In genomic region chr3:145119002-145119358, GRCm38 (mm10) we compare ENCODE assay signal across 8 mouse cellular contexts. TPM values are rescaled to one million over a fixed set of nuclear protein-coding genes. Genes with fewer than 3 reads are reported as not detected.
A peak's percentile ranks its signal among the peaks of the same experiment; 100 is the strongest.
DNase-seq lines count a peak whose midpoint lies in the region; ATAC-seq and TF ChIP-seq lines count a peak whose summit lies in the region.

No protein-coding gene starts in this region.

- peak overlapping the region; percentile 75 for H3K4me2 ChIP-seq in liver, embryonic 11.5 days
- H3K4me2 ChIP-seq in stomach, embryonic 16.5 days (ENCODE audit: low read depth, low read length) = peak overlapping the region; percentile 88

- no peak for DNase-seq in cerebellum, adult 2 months
- DNase-seq in cerebellum, adult 9-11 months = no peak
- DNase-seq in testis, postnatal 10 days (ENCODE audit: low spot score) = no peak
- no peak for DNase-seq in liver, embryonic 11.5 days (ENCODE audit: low spot score)
- no peak for DNase-seq in thymus, adult 18-20 months
- DNase-seq in urinary bladder, postnatal 14 days (ENCODE audit: low spot score) = no peak

- no peaks in the 10 kb centered on the region for H3K36me3 ChIP-seq in testis, adult 2 months (ENCODE audit: control insufficient read depth, insufficient read depth, low read length)
- H3K36me3 ChIP-seq in liver, embryonic 11.5 days (ENCODE audit: control insufficient read depth, insufficient read depth, low read length) = no peaks in the 10 kb centered on the region
- no peaks in the 10 kb centered on the region for H3K36me3 ChIP-seq in stomach, embryonic 16.5 days (ENCODE audit: control insufficient read depth, insufficient read depth, low read length)

- no peaks in the 10 kb centered on the region for H3K4me1 ChIP-seq in cerebellum, adult 2 months (ENCODE audit: control insufficient read depth, insufficient read depth, low read length)
- H3K4me1 ChIP-seq in testis, adult 2 months (ENCODE audit: control insufficient read depth, insufficient read depth, low read length) = peaks cover 2% of the 10 kb centered on the region; the same call in 1 of the 2 replicates
- peaks cover 6% of the 10 kb centered on the region; the same call in 1 of the 2 replicates for H3K4me1 ChIP-seq in liver, embryonic 11.5 days (replicated peaks; ENCODE audit: control insufficient read depth, insufficient read depth, low read length)
- peaks cover 14% of the 10 kb centered on the region for H3K4me1 ChIP-seq in stomach, embryonic 16.5 days (ENCODE audit: control insufficient read depth, insufficient read depth, low read length)

- H3K9me3 ChIP-seq in liver, embryonic 11.5 days (ENCODE audit: control insufficient read depth, low read length) = no peaks in the 10 kb centered on the region
- H3K9me3 ChIP-seq in stomach, embryonic 16.5 days (replicated peaks; ENCODE audit: control insufficient read depth, low read length) = no peaks in the 10 kb centered on the region

- peak overlapping the region; percentile 73 for H3K9ac ChIP-seq in liver, embryonic 11.5 days (ENCODE audit: low read depth, low read length)
- peak overlapping the region; percentile 93 for H3K9ac ChIP-seq in stomach, embryonic 16.5 days (ENCODE audit: low read length)

- ATAC-seq in liver, embryonic 11.5 days (replicated peaks; ENCODE audit: low FRiP score) = peak; percentile 48
- no peak for ATAC-seq in stomach, embryonic 16.5 days (ENCODE audit: insufficient read depth, low FRiP score)

- no peaks in the 10 kb centered on the region for H3K27me3 ChIP-seq in cerebellum, adult 2 months (ENCODE audit: control insufficient read depth, insufficient read depth, low read length)
- no peaks in the 10 kb centered on the region for H3K27me3 ChIP-seq in testis, adult 2 months (ENCODE audit: control insufficient read depth, insufficient read depth, low read length)
- H3K27me3 ChIP-seq in liver, embryonic 11.5 days (replicated peaks; ENCODE audit: control insufficient read depth, insufficient read depth, low read length) = no peaks in the 10 kb centered on the region
- no peaks in the 10 kb centered on the region for H3K27me3 ChIP-seq in stomach, embryonic 16.5 days (ENCODE audit: control insufficient read depth, insufficient read depth, low read length)

- WGBS in cerebellum, adult 2 months = 4% methylated on average over 14 of the region's 14 CpGs
- 3% methylated on average over 14 of the region's 14 CpGs for WGBS in liver, embryonic 11.5 days
- 2% methylated on average over 14 of the region's 14 CpGs for WGBS in stomach, embryonic 16.5 days

- H3K27ac ChIP-seq in cerebellum, adult 2 months (ENCODE audit: insufficient read depth, low read length) = peak overlapping the region; percentile 86
- peak overlapping the region; percentile 65 for H3K27ac ChIP-seq in testis, adult 2 months (ENCODE audit: control insufficient read depth, insufficient read depth, low read depth, low read length)
- peak overlapping the region; percentile 92 for H3K27ac ChIP-seq in liver, embryonic 11.5 days (ENCODE audit: low read depth, low read length)
- peak overlapping the region; percentile 98 for H3K27ac ChIP-seq in stomach, embryonic 16.5 days (ENCODE audit: low read length)

- peak overlapping the region; percentile 77 for H3K4me3 ChIP-seq in cerebellum, adult 2 months (replicated peaks; ENCODE audit: insufficient read depth, low read depth, low read length)
- peak overlapping the region; percentile 93 for H3K4me3 ChIP-seq in testis, adult 2 months (ENCODE audit: control insufficient read depth, low read depth, low read length)
- H3K4me3 ChIP-seq in liver, embryonic 11.5 days (ENCODE audit: low read depth, low read length) = peak overlapping the region; percentile 81
- H3K4me3 ChIP-seq in stomach, embryonic 16.5 days (replicated peaks; ENCODE audit: low read length) = peak overlapping the region; percentile 82

- TF ChIP-seq POLR2A in cerebellum, adult 2 months (IDR thresholded peaks at IDR 0.05; ENCODE audit: borderline replicate concordance, insufficient read depth, low read length) = no peak
- TF ChIP-seq POLR2A in testis, adult 2 months (IDR thresholded peaks at IDR 0.05; ENCODE audit: control insufficient read depth, low read depth, low read length) = no peak

- no peak for TF ChIP-seq CTCF in cerebellum, adult 2 months (IDR thresholded peaks at IDR 0.05; ENCODE audit: borderline replicate concordance, insufficient read depth, low read depth, low read length)
- TF ChIP-seq CTCF in testis, adult 2 months (IDR thresholded peaks at IDR 0.05; ENCODE audit: control insufficient read depth, insufficient read depth, insufficient replicate concordance, low read depth, low read length) = no peak

RNA-seq across cellular contexts. Expression of gene Odf2l, which starts 0.6 kb away (rescaled TPM):
- 10.5 and 12.9 TPM in 2 replicates for polyA plus RNA-seq in cerebellum, adult 2 months (2012; rRNA removed)
- 10.0 and 11.2 TPM in 2 replicates for polyA plus RNA-seq in testis, adult 2 months (2012; rRNA removed)
- 18.7 and 19.5 TPM in 2 replicates for polyA plus RNA-seq in liver, embryonic 11.5 days (2014; fragmentation: Nextera tagmentation; extraction: Ambion mirVana)
- polyA plus RNA-seq in stomach, embryonic 16.5 days (2015; fragmentation: Nextera tagmentation; extraction: Ambion mirVana) = 14.6 and 16.7 TPM in 2 replicates

RNA-seq across cellular contexts. Expression of gene Clca2, which starts 19.7 kb away (rescaled TPM):
- 0.02 TPM in 1 of 2 replicates, not detected in the other for polyA plus RNA-seq in cerebellum, adult 2 months (2012; rRNA removed)
- 0.07 and 0.10 TPM in 2 replicates for polyA plus RNA-seq in testis, adult 2 months (2012; rRNA removed)
- polyA plus RNA-seq in liver, embryonic 11.5 days (2014; fragmentation: Nextera tagmentation; extraction: Ambion mirVana) = 0.07 TPM in 1 of 2 replicates, not detected in the other
- polyA plus RNA-seq in stomach, embryonic 16.5 days (2015; fragmentation: Nextera tagmentation; extraction: Ambion mirVana) = 2.2 and 2.3 TPM in 2 replicates
